Mouse (Mus musculus): Measurements from ENCODE around the gene Calcrl.
A peak's percentile ranks its signal among the peaks of the same experiment; 100 is the strongest.

Gene Calcrl

DNA sequence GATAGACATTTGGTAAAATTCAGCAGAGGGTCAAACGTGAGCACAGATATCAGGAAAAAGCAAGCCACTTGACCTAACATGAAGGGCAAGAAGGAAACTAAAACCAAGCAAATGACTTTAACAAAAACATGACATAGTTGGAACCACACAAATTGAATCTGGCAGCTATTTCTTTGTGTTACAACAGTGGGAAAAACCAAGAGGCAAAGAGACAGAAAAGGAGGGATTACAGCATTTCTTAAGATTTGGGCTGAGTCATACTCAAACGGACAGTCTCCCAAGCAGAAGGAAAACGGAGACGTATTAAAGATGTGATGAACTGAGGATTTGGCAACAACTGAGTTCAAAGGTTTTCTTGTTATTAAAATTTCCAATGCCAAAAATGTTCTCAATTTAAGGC is 88.9 kb downstream of the Calcrl start:
- no peak for DNase-seq (ENCODE audit: low read depth, low spot score)

GRCm38 (mm10) chr2:84316185-84316805 is 108.9 kb downstream of the Calcrl start:
- no peak for DNase-seq (ENCODE audit: low read depth, low spot score)

GRCm38 (mm10) chr2:84296517-84296916 is 128.7 kb downstream of the Calcrl start:
- no peak for DNase-seq (ENCODE audit: low read depth, low spot score)

DNA sequence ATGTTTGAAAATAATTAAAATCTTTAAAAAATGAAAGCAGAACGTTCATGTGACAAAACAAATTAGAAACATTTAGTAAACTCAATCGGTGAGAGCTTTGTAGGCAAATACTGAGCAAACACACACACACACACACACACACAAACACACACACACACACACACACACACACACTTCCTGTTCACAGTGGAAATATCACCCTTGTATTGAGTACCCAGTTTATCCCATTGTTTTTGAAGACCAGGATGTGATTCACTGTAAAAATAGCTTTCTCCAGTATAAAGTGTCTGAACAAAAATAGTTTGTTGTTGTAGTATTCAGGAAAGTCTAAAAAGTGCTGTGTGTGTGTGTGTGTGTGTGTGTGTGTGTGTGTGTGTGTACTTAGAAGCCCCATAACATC is 130.1 kb downstream of the Calcrl start:
- peak; percentile 17 for DNase-seq (ENCODE audit: low read depth, low spot score)

DNA sequence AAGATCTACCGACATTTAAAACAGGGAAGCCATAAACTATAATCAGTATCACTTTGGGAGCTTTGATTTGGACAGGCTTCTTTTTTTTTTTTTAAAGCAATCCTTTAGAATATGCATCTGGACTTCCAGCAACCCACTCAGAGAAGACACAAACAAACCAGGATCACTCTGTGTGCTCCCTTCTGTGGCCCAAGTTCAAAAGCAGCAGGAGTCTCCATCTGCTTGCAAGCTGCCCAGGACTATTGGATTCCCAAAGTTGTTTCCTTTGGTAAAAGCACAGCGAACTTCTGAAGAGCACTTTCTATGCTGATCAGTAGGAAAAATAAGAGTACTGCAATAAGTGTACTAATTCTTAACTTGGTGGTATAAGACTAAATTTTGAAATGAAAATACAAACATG is 130.6 kb downstream of the Calcrl start:
- no peak for DNase-seq (ENCODE audit: low read depth, low spot score)

DNA sequence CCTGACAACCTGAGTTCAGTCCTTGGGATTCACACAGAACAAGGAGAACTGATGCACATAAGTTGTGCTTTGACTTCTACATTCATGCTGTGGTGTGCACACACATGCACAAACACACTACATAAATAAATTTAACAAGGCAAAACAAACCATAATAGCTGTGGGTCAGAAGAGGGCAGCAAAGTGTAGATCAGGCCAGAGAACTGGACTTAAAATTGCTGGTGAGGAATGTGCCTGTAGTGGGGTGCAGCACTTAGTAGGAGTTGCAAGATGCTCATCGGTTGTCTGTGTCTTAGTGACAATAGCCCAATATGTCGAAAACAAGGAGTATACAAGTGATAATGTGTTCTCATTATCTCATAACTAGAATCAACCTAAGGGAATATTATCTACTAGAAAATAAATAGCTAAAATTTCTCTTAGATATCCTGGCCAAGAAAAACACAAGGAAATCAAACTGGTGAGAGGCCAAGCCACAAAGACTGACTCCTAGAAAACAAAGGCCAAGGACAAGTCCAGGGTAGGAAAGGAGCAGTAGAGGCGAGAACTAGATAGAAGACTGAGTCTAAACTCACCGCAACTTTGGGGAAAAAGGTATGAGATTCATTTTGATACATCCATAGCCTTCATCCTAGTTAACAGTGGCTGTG is 132.7 kb downstream of the Calcrl start:
- no peak for DNase-seq (ENCODE audit: low read depth, low spot score)

DNA sequence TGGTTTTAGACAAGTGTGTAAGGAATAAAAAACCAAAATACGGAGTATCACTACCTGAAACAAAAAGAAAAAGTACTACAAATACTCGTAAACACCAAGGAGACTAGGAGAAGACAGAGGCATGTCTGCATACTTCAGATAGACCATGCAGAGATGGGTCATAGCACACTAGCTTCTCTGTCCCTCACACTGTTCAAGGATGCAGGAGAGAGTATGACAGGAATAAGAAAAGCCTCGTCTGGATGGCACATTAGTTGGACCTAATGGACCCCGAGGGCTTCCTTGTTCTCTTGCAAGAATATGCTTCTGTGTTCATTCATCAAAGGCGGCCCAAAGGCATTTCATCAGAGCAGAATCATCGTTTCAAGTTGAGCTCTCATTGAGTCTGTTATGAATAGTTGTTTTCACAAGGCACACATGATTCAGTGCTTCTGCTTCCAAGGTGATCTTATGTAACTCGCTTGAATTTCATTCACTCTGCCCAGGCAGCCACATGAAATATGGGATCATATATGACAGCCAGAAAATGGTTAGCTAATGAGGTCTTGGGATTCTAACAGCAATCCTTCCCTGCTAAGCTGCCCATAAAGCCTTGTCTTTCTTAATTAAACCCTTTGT is 136.2 kb downstream of the Calcrl start:
- DNase-seq (ENCODE audit: low read depth, low spot score) = no peak
